Mouse (Mus musculus) adrenal gland, postnatal 10 days (tissue): ENCODE results near the gene Tbx15. TPM values are rescaled to one million over a fixed set of nuclear protein-coding genes. Genes with fewer than 3 reads are reported as not detected.
"Not testable (repeated sequence)": the region's sequence is repeated elsewhere in the genome, so short reads cannot be mapped to it uniquely, and the experiment has no call there.

Experiments used
- DNase-seq: peaks from one replicate; pipeline ENCODE4 v3.0.0; 2021; ENCODE audit warnings: mixed read lengths
- total RNA-seq, 2 experiments: library from RNA; stranded (reverse); gene quantifications; 2 replicates each; pipeline ENCODE4 v1.2.3; 2021

The Tbx15 gene
- total RNA-seq, 2 experiments from 2014 or later = 1.8 to 10.8 TPM

DNA sequence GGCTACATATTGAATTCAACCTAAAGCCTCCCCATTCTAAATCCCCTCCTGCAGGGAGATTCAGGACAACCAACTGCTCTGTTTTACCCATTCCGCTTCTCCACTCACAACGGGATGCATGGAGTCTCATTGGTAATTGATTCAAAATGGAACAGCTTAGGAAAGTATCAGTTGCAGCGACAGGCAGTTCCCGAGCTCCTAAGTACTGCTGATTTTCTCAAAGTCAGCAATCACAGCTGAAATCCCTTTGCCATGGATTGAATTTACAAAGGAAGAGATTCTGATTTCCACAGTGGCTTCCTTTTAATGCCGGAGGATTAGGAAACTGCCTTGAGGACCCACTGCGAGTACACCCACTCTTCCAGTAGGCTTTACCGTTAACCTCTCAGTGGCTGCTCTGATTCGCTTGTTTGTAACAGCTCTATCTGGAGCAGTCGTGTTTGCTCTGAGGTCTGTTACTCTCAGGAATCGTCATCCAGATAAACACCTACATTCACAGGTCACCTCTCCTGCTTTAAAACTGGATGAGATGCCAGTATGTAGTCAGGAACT is 26.6 kb downstream of the Tbx15 start:
- DNase-seq = no peak

- DNase-seq = no peak
These were observed 37.9 kb downstream of the Tbx15 start for GRCm38 (mm10) chr3:99277973-99278580.

DNA sequence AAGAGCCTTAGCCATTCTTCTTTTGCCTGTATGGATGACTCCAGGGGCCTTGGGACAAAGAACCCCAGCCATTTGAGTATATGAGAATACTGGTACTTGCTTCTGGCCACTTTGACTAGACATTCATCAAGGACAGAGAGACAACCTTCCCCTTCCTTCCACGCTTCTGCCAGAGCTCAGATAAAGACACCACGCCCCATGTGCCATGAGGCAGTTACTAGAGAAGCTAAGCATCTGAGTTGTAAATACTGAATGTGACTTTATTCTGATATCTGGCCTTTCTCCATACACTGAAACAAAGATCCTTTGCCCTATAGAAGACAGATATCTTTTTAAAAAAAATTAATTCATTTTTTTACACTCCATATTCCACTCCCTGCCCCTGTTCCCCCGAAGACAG is 39.5 kb downstream of the Tbx15 start:
- no peak for DNase-seq

- DNase-seq = no peak
These were observed 41.3 kb downstream of the Tbx15 start for GRCm38 (mm10) chr3:99281453-99281852.

DNA sequence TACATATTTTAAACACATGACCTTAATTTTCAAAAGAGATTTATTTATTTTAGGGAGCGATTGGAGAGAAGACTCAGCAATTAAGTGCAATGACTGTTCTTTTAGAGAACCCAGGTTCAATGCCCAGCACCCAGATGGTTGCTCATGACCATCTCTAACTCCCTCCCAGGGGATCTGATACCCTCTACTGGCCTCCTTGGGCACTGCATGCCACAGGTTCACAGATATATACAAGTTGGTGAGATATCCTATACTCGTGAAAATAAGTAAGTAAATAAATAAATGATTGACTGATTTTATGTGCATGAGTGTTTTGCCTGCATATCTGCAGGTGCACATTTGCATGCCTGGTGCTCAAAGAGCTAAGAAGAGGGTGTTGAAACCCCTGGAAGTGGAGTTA is 48.1 kb downstream of the Tbx15 start:
- DNase-seq = no peak

DNA sequence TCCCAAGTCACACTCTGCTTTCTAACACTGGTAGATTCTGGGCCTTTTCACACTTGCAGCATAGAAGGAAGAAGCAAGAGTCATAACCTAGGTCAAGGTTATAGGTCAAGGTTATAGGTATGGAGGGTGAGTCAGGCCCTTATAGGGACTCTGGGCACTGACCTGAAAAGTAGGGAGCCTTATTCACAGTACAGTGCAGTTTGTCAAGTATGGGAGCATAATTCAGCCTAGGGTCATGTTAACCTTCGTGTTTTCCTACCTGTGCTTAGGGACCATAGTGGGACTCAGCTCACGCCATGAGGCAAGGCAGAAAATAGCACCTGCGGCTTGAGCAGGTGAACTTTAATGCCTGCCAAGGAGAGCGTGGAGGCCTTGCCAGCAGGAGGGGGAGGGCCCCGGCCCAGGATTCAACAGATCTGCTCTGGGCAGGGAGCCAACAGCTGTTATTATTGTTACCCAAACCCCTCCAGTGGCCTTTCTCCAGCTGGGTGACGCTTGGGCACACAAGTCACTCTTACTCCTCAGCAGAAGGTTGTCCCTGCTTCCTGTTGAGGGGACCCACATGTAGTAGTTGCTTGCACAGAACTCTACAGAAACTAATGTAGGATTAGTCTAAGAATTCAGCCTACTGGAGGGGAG is 50.0 kb downstream of the Tbx15 start:
- DNase-seq = peak; percentile 40

- no peak for DNase-seq
These were observed 50.7 kb downstream of the Tbx15 start for GRCm38 (mm10) chr3:99290878-99291277.

GRCm38 (mm10) chr3:99291386-99291785 is 51.2 kb downstream of the Tbx15 start:
- DNase-seq = no peak

GRCm38 (mm10) chr3:99292531-99292931 is 52.4 kb downstream of the Tbx15 start:
- DNase-seq = no peak

DNA sequence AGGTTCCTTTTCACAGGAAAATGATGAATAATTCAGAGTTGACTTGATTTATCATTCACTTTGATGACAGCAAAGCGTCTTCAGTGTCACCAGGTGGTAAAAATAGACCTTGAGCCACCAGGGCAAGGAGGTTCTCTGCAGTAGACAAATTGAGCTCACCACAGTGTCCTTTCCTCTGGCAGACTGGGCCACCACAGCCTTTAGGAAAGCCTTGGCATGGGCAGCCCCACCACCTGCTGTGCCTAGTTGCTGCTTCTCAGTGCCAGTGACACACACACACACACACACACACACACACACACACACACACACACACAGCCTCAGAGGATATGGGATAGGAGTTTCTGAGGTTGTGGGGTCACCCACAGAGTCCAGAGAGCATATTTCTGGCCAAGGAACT is 54.0 kb downstream of the Tbx15 start:
- DNase-seq = not testable (repeated sequence)

- no peak for DNase-seq
These were observed 55.1 kb downstream of the Tbx15 start for GRCm38 (mm10) chr3:99295301-99295700.

DNA sequence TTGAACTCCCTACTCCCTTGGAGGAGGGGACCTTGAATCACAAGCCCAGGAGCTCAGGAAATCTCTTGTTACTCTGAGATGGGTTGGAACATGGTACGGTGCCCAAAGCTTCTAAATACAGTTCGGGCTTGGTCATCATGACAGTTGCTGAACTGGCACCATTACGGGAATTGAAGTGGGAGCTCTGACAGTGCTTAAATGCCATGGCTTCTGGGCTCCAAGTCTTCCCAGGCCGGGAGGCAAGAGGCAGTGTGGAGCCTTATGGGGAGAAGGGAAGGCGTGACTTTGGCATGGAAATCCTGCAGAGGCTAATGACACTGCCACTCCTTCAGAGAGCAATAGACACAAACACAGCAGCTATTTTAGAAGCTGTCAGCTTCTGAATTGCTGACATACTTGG is 56.0 kb downstream of the Tbx15 start:
- no peak for DNase-seq

DNA sequence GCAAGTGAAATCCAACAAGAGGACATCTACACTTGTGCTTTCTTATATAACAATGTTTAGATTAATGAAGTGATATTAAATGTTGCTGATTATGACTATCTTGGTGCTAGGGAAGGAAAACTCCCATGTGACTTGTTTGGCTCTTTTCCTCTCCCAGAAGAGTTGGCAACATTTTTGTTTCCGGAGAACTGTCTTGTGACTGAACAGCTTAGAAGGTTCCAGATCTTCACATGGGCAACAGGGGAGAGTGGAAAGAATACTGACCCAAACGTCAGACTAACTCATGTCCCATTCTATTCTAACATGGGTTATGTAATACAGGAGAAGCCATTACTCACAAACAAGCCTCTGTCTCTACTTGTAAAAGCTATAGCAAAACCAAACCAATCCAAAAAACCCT is 60.7 kb downstream of the Tbx15 start:
- DNase-seq = no peak

DNA sequence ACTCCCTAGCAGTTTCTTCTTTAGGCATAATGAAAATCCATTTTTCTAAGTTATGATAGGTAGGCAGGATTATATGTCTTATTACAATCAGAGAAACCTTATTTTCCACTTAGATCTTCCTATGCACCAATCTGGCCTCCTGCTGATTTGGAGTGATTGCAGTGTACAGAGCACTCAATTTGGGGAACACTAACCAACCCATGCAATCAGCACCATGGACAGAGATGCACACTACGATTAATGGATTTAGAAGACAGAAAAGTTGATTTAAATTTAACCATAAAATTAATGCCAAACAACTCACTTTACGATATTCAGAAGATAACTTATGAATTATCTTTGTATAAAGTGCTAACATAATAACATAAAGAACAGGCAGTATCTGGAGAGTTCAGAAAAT is 70.7 kb downstream of the Tbx15 start:
- peak; percentile 50 for DNase-seq

DNA sequence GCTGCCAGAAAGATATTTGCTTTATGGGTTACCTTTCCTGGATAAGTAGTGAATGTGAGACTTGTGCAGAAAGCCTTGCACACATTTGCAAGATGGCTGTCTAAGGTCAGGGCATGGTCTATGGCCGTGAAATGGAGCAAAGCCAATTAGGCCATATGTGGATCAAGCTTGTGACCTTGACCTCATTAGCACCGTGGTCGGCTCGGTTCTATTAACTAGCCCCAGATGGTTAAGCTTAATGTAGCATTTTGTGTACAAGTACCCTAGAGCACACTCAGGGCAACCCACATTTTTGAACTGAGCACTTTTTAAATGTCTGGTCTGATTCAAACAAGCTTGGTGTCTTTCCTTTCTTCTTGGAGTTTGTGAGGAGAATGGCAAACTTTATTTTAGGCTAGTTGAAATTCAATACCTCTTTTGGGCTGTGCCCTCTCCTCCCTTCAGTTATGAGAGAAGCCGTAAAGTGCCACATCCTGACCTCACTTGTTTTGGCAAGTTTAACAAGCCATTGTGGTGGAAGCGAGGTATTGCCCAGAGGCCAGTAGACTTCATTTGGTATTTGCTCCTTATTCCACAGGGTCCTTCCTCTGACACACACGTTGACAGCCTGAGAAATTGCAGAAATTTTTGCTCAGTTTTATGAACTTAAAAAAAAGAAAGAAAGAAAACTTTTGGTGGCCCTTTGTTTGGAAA is 71.9 kb downstream of the Tbx15 start:
- DNase-seq = no peak

DNA sequence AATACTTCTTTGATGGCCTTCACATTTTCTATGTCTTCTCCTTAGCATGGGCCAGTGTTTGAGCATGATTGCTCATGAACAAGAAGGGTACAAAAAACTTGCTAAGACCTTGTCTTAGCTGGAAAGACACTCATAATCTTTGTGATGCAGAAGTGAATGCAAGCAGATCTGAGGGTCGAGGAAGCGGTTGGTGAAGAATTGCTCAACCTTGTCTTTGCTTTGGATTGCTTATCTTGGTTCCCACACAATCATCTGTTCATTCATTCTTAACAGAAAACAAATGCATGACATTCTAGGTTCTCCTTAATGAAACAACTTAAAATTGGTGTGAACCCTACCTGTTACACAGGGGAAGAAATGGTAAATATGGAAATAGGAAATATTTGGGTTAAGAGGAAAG is 82.2 kb downstream of the Tbx15 start:
- no peak for DNase-seq

GRCm38 (mm10) chr3:99329316-99329715 is 89.1 kb downstream of the Tbx15 start:
- DNase-seq = peak; percentile 49

DNA sequence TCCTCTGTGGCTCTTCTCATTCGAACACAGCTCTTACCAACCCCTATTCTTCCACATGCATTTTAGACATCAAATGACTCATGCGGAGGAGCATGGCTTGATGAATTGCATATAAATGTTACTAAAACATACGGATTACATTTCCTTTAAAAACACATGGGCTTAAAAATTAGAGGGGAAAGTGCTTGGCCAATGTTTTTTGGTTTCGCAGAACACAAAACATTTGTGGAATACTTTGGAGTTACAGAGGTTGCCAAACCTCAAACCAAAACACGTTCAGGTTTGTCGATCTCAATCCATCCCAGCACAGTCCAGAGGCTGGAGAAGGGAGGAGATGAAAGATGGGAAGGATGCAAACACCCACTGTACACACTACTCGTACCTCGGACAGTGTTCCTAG is 90.9 kb downstream of the Tbx15 start:
- DNase-seq = no peak

DNA sequence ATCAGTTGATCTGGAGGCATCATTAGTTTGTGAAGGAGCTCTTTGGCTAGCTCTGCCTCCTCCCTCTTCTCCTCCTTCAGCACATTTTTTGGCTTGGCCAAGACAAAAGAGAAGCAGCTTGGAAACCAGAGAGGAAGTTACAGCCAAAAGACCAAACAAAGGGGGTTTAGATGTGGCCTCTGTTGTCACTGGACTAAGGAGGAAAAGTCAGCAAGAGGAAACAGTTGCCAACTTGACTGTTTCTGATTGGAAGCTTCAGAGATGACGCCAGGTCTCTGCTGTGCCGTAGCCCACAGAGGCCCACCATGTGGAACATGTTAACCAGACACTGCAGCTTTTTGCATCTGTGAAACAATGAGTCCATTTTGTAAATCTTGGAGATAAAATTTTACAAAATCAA is 96.7 kb downstream of the Tbx15 start:
- DNase-seq = no peak

- DNase-seq = no peak
These were observed 98.6 kb downstream of the Tbx15 start for GRCm38 (mm10) chr3:99338756-99339155.

DNA sequence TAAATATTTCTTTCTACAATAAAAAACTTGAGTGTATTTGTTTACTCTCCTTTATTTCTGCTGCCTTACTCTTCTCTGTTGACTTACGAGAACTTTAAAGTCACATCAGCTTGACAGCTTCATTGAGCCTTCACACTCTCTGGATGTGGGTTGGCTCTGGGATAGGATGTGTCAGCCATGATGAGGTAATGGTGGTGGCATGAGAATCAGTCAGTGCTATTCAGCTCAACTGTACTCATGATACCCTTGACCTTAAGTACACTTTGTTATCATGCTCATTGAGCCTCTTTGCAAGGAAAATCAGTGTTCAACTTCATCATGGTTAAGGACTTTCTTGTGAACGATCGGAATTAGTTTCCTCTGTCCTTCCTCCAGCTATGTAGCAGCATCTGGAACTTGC is 99.8 kb downstream of the Tbx15 start:
- DNase-seq = peak; percentile 2

GRCm38 (mm10) chr3:99379616-99380250 is 139.6 kb downstream of the Tbx15 start:
- DNase-seq = no peak

DNA sequence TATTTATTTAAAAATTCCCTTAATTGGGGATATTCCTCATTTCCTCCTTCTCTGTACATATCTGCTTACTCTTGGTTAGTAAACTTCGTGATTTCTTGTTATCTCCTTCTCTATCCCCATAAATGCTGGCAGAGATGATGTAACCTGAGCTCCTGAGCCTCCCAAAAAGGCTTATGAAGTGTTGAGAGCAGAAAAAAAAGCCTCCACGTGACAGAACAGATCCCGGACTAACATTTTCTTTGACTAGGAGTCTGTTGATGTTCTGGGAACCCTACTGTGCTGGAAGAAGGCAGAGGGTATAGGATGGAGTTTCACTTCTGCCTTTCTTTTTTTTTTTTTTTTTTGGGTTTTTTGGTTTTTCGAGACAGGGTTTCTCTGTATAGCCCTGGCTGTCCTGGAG is 146.9 kb downstream of the Tbx15 start:
- DNase-seq = no peak
